Mouse (Mus musculus) cerebellum, postnatal 10 days (tissue): ENCODE results near the gene Tmem267.
"Not testable (repeated sequence)": the region's sequence is repeated elsewhere in the genome, so short reads cannot be mapped to it uniquely, and the experiment has no call there.

Experiments
- DNase-seq, 2 experiments: peaks; one replicate each; pipeline ENCODE4 v3.0.0; 2021; ENCODE audit warnings: mixed read lengths in 2 of 2

Gene Tmem267

GRCm38 (mm10) chr13:119487880-119488580 is at the start of gene Tmem267, which contains the start of gene 3110070M22Rik:
TSS of gene Tmem267 (plus strand) at chr13:119488039.
TSS of gene 3110070M22Rik (minus strand) at chr13:119488383.
- DNase-seq, result peak; percentile 91 to 94

GRCm38 (mm10) chr13:119442244-119442643 is 45.6 kb upstream of the Tmem267 start:
- DNase-seq, result no peak

- DNase-seq, result no peak
Measured at GRCm38 (mm10) chr13:119453563-119453962, 34.3 kb upstream of the Tmem267 start.

- no peak for DNase-seq
Measured at GRCm38 (mm10) chr13:119455082-119455481, 32.8 kb upstream of the Tmem267 start.

DNA sequence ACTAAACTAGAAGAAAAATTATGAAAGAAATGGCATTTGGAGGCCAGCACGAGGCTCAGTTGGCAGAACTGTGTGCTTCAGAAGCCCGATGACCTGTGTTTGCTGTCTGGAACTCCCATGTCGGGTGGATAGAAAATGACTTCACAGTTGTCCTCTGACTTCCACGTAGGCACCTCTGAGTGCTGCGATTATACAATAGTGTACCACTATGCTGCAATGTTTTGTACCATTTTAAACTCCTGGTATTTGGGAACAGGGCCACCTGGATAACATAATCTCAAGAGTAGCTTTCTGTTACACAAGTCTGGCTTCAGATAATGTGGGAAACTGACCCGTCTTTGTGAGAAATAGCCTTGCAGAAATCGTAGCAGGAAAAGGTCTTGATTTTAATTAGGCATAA is 31.5 kb upstream of the Tmem267 start:
- no peak for DNase-seq

DNA sequence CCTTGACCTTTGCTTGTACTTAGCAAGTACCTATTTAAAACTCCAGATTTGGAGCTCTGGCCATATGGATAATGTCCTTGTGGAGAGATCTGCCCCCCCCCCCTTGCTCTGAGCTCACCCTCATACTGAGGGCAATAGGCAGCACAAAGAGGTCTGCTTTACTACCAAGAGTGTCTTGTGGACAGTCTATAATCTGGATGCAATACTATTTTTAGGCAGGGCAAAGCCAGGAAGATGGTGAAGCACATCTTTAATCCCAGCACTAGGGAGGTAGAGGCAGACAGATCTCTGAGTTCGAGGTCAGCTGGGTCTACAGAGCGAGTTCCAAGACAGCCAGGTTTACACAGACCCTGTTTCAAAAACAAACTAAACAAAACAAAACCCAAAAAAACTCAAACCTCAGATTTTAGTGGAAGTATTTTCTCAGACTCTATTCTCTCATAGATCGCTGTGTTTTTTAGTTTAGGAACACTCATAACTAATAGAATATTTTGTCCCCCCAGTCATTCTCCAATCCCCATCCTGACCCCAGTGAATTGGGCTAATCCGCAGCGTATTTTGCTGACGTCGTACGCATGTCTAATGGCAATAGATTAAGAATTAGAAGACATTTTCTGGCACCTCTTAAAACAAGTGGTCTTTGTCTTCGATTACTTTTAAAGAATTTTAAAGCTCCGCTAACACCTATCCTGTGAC is 25.8 kb upstream of the Tmem267 start:
- DNase-seq, result peak; percentile 9 to 28

DNA sequence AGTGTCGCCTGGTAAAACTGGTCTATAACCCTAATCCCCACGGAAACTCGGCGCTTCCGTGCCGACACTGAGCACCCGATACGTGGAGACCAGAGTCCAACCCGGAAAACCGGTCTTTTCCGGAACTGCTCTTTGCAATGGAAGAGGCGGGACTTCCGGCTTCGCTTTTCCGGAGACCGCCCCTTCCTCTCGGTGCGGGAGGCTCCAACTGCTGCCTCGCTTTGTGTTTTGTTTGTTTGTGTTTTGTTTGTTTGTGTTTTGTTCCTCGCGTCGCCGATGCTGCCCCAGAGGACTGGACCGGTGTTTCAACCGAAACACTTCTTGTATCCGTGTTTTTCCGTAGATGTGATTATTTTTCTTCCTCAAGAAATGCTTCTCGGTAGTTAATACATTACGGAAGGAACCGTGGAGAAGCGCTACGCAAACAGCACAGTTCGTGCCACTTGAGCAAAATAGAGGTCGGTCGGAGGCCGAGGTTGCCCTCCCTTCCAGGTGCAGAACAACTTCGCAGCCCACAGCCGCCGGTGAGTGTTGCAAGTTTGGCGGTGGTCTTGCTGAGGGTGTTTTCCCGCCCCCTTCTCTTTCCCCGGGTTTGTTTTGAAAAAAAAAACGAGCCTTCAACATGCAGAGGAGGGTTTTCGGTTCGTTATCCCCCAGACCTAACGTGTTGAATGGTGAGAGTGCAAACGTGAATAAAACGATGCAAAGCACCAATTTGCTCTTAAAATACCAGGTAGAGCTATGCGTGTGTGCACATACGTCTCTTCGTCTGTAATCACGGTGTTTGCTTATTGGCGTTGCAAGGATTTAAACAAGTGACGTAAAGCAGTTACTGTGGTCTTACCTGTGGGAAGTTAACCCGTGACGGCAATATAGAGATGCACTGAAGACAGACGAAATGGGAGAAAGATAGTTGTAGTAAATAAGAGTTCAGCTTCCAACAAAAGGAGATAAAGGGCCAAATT is 25.0 kb upstream of the Tmem267 start, which contains the start of gene 4833420G17Rik:
4833420G17Rik (plus strand) TSS at position 173 of the 965 bp plus-strand sequence.
- peak; percentile 92 to 93 for DNase-seq

DNA sequence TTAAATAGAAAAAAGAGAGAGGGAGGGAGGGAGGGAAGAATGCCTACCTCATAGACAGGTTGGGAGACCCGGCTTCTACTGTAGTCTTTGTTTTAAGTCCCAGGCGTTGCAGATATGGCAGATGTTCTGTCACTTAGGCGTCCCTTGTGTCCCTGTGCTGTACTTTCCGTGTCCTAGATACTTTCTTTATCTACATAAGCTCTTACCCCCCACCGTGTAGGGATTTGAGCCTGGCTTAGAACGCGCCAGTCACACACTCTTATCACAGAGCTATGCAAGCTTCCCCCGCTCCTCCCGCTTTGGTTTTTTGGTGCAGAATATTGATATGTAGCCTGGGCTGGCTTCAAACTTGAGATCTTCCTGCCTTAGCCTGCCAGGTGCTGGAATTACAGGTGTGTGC is 11.2 kb upstream of the Tmem267 start:
- no peak for DNase-seq

DNA sequence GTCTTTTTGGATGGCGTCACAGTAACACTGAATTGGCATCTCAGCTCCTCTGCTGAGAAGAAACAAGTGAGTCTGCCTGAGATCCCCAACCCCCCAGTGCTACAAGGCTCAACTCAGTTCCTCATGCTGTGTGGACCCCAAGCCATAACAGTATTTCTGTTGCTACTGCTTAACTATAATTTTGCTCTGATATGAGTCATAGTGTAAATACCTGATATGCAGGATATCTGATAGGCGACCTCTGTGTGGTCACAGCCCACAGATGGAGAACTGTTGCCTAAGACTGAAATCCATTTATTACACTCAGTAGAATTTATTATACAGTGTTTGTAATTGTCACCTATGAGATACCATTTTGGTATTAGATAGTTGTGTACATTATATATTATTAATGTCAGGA is 10.1 kb upstream of the Tmem267 start:
- DNase-seq, result no peak

- DNase-seq, result peak; percentile 7 to 14
Measured at GRCm38 (mm10) chr13:119487354-119487753, 485 bp upstream of the Tmem267 start.

DNA sequence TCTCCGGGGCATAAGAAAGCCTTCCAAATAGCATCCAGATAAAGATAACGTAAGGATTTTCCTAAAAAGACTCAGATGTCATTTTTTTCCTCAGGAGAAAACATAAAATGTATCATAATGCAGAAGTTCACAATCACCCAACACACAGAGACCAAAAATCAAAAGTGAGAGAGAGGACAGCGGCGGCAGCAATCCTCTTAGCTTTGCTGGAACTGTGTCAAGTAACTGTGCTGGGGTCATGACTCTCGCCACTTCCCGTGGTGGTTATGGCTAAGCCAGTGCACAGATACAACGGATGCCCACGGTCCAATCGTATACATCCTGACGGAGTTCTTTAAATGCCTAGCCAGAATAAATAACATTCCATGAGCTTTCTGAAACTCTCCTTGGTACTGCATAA is 4.2 kb downstream of the Tmem267 start:
- not testable (repeated sequence) for DNase-seq

- not testable (repeated sequence) for DNase-seq
Measured at GRCm38 (mm10) chr13:119494938-119495337, 7.1 kb downstream of the Tmem267 start.

DNA sequence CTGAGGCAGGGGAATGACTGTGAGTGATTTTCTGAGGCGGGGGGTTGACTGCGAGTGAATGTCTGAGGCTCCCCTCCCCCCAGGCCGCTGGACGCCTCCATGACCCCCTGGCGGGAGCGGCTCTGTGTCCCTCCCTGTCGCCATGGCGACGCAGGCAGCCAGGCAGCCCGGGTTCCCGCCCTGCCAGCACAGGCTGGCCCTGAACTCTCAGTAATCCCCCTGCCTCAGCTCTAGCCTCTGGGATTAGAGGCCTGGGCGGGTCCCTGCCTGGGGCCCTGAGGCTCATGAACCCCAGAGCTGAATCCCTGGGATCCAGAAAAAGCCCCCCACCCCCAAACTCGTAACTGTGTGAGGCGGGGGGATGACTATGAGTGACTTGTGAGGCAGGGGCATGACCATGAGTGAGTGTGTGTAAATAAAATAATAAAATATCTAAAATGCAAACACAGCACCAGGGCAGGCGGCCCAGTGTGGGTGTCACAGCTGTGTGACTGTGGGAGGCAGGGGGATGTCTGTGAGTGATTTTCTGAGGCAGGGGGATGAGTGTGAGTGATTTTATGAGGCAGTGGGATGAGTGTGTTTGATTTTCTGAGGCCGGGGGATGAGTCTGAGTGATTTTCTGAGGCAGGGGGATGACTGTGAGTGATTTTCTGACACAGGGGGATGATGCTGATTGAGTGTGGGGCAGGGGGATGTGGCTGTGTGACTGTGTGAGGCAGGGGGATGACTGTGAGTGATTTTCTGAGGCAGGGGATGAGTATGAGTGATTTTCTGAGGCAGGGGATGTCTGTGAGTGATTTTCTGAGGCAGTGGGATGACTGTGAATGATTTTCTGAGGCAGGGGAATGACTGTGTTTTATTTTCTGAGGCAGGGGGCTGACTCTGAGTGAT is 108.7 kb downstream of the Tmem267 start:
- DNase-seq, result peak; percentile 26 to 63

DNA sequence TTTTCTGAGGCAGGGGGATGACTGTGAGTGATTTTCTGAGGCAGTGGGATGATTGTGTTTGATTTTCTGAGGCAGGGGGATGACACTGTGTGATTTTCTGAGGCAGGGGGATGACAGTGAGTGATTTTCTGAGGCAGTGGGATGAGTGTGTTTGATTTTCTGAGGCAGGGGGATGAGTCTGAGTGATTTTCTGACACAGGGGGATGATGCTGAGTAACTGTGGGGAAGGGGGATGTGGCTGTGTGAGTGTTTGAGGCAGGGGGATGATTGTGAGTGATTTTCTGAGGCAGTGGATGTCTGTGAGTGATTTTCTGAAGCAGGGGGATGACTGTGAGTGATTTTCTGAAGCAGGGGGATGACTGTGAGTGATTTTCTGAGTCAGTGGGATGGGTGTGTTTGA is 110.6 kb downstream of the Tmem267 start:
- DNase-seq, result peak in 1 of 2 experiments; percentile 12

DNA sequence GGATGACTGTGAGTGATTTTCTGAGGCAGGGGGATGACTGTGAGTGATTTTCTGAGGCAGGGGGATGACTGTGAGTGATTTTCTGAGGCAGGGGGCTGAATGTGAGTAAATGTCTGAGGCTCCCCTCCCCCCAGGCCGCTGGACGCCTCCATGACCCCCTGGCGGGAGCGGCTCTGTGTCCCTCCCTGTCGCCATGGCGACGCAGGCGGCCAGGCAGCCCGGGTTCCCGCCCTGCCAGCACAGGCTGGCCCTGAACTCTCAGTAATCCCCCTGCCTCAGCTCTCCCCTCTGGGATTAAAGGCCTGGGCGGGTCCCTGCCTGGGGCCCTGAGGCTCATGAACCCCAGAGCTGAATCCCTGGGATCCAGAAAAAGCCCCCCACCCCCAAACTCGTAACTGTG is 111.2 kb downstream of the Tmem267 start:
- DNase-seq, result peak in 1 of 2 experiments; percentile 29

- not testable (repeated sequence) for DNase-seq
Measured at GRCm38 (mm10) chr13:119599498-119599897, 111.7 kb downstream of the Tmem267 start.

DNA sequence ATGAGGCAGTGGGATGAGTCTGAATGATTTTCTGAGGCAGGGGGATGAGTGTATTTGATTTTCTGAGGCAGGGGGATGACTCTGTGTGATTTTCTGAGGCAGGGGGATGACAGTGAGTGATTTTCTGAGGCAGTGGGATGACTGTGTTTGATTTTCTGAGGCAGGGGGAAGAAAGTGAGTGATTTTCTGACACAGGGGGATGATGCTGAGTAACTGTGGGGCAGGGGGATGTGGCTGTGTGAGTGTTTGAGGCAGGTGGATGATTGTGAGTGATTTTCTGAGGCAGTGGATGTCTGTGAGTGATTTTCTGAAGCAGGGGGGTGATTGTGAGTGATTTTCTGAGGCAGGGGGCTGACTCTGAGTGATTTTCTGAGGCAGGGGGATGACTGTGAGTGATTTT is 112.3 kb downstream of the Tmem267 start:
- DNase-seq, result peak; percentile 41 to 44

GRCm38 (mm10) chr13:119602688-119603331 is 115.0 kb downstream of the Tmem267 start:
- DNase-seq, result peak; percentile 79 to 82

- DNase-seq, result peak in 1 of 2 experiments; percentile 11
Measured at GRCm38 (mm10) chr13:119603890-119604289, 116.1 kb downstream of the Tmem267 start.

- not testable (repeated sequence) for DNase-seq
Measured at GRCm38 (mm10) chr13:119604322-119604721, 116.5 kb downstream of the Tmem267 start.

GRCm38 (mm10) chr13:119618841-119619240 is 131.0 kb downstream of the Tmem267 start:
- DNase-seq, result no peak
